Mouse (Mus musculus) hindbrain, embryonic 10.5 days (tissue): ENCODE data around the gene Acbd4. TPM values are rescaled to one million over a fixed set of nuclear protein-coding genes. Genes with fewer than 3 reads are reported as not detected.

ENCODE experiments used
- DNase-seq: peaks from one replicate; pipeline ENCODE4 v3.0.0-alpha.2; 2017; ENCODE audit warnings: low spot score
- H3K27ac ChIP-seq: fragments of 300-500 bp; sonication (generic); 2 replicates; pipeline ENCODE4 v1.5.1; 2016; ENCODE audit warnings: mild to moderate bottlenecking, moderate library complexity
- H3K27me3 ChIP-seq: fragments of 300-500 bp; sonication (generic); 2 replicates; pipeline ENCODE4 v1.6.1; 2016; ENCODE audit warnings: mild to moderate bottlenecking; ENCODE audit not compliant: poor library complexity, insufficient read depth, severe bottlenecking
- H3K36me3 ChIP-seq: fragments of 300-500 bp; sonication (generic); 2 replicates; pipeline ENCODE4 v1.6.1; 2016; ENCODE audit warnings: mild to moderate bottlenecking, moderate library complexity
- H3K4me1 ChIP-seq: fragments of 300-500 bp; sonication (generic); replicated peaks from 2 replicates; pipeline ENCODE4 v1.6.1; 2016; ENCODE audit warnings: mild to moderate bottlenecking
- H3K4me3 ChIP-seq: fragments of 300-500 bp; sonication (generic); 2 replicates; pipeline ENCODE4 v1.5.1; 2016; ENCODE audit warnings: mild to moderate bottlenecking, moderate library complexity
- H3K9me3 ChIP-seq: fragments of 300-500 bp; sonication (generic); 2 replicates; pipeline ENCODE4 v1.6.1; 2016; ENCODE audit warnings: mild to moderate bottlenecking, moderate library complexity
- WGBS: fragments of 180-500 bp; shearing (Covaris S2); methylation state at CpG from one replicate; pipeline ENCODE4 v1.1.7; 2016; 5-methylcytosine and 5-hydroxymethylcytosine counted together
- polyA plus RNA-seq: library from polyadenylated mRNA; unstranded; fragments of >200 nt; fragmentation: Nextera tagmentation; extraction: Ambion mirVana; gene quantifications from 2 replicates; pipeline ENCODE4 v1.2.1, GENCODE M21; 2016

Gene Acbd4
- polyA plus RNA-seq, 1 experiment from 2014 or later = 7.7 TPM

GRCm38 (mm10) chr11:103070322-103070880 lies 31.1 kb upstream of the Acbd4 start:
- Histone ChIP-seq H3K36me3 (peaks cover 61% of the 10 kb centered on the region), H3K27ac (no peak overlapping the region), H3K27me3 (no peaks in the 10 kb centered on the region), H3K4me3 (no peak overlapping the region), H3K9me3 (no peaks in the 10 kb centered on the region), H3K4me1 (peaks cover 13% of the 10 kb centered on the region)
- DNase-seq = no peak
- WGBS = 91% methylated on average over 10 of the region's 10 CpGs

- Histone ChIP-seq H3K4me1 (peaks cover 13% of the 10 kb centered on the region), H3K27ac (no peak overlapping the region), H3K27me3 (peaks cover 8% of the 10 kb centered on the region), H3K9me3 (no peaks in the 10 kb centered on the region), H3K36me3 (peaks cover 29% of the 10 kb centered on the region), H3K4me3 (no peak overlapping the region)
- WGBS = 90% methylated on average over 7 of the region's 7 CpGs
- no peak for DNase-seq
Observed at GRCm38 (mm10) chr11:103073671-103074070, 27.8 kb upstream of the Acbd4 start.

GRCm38 (mm10) chr11:103074121-103074650 lies 27.3 kb upstream of the Acbd4 start:
- Histone ChIP-seq H3K4me3 (no peak overlapping the region), H3K36me3 (peaks cover 24% of the 10 kb centered on the region), H3K27me3 (peaks cover 13% of the 10 kb centered on the region), H3K4me1 (peaks cover 13% of the 10 kb centered on the region), H3K9me3 (no peaks in the 10 kb centered on the region), H3K27ac (no peak overlapping the region)
- DNase-seq = no peak
- WGBS = 55% methylated on average over 10 of the region's 10 CpGs

GRCm38 (mm10) chr11:103074796-103075323 lies 26.6 kb upstream of the Acbd4 start:
- Histone ChIP-seq H3K27ac (peak overlapping the region; percentile 69; the same call in 1 of the 2 replicates), H3K4me1 (peaks cover 13% of the 10 kb centered on the region), H3K36me3 (peaks cover 18% of the 10 kb centered on the region), H3K9me3 (no peaks in the 10 kb centered on the region), H3K4me3 (no peak overlapping the region), H3K27me3 (peaks cover 20% of the 10 kb centered on the region)
- DNase-seq = no peak
- WGBS = 22% methylated on average over 10 of the region's 10 CpGs

GRCm38 (mm10) chr11:103076010-103076409 lies 25.5 kb upstream of the Acbd4 start:
- Histone ChIP-seq H3K4me3 (no peak overlapping the region), H3K27me3 (peaks cover 32% of the 10 kb centered on the region), H3K36me3 (peaks cover 7% of the 10 kb centered on the region), H3K9me3 (no peaks in the 10 kb centered on the region), H3K4me1 (peaks cover 24% of the 10 kb centered on the region), H3K27ac (no peak overlapping the region)
- no peak for DNase-seq
- WGBS = 90% methylated on average over 7 of the region's 7 CpGs

GRCm38 (mm10) chr11:103076581-103076980 lies 24.9 kb upstream of the Acbd4 start:
- DNase-seq = no peak
- 82% methylated on average over 8 of the region's 8 CpGs for WGBS

GRCm38 (mm10) chr11:103078131-103078530 lies 23.4 kb upstream of the Acbd4 start:
- H3K4me3 ChIP-seq = no peak overlapping the region
- 81% methylated on average over 11 of the region's 11 CpGs for WGBS
- H3K27ac ChIP-seq = no peak overlapping the region
- H3K27me3 ChIP-seq = peaks cover 53% of the 10 kb centered on the region
- H3K4me1 ChIP-seq = peaks cover 24% of the 10 kb centered on the region
- H3K36me3 ChIP-seq = no peaks in the 10 kb centered on the region
- DNase-seq = no peak
- H3K9me3 ChIP-seq = no peaks in the 10 kb centered on the region

More at GRCm38 (mm10) chr11:103076581-103076980, 24.9 kb upstream of the Acbd4 start:
- H3K27ac ChIP-seq = no peak overlapping the region
- H3K4me1 ChIP-seq = peaks cover 24% of the 10 kb centered on the region
- no peak overlapping the region for H3K4me3 ChIP-seq
- no peaks in the 10 kb centered on the region for H3K9me3 ChIP-seq
- 0 out of 2 replicates have a peak, but pooled peaks cover 1% of the 10 kb centered on the region for H3K36me3 ChIP-seq
- peaks cover 37% of the 10 kb centered on the region for H3K27me3 ChIP-seq

- peaks cover 11% of the 10 kb centered on the region for H3K4me1 ChIP-seq
- no peaks in the 10 kb centered on the region for H3K9me3 ChIP-seq
- H3K27me3 ChIP-seq = peaks cover 57% of the 10 kb centered on the region
- H3K4me3 ChIP-seq = peak overlapping the region; percentile 48
- 2% methylated on average over 43 of the region's 43 CpGs for WGBS
- peak; percentile 57 for DNase-seq
- no peaks in the 10 kb centered on the region for H3K36me3 ChIP-seq
- peak overlapping the region; percentile 70 for H3K27ac ChIP-seq
Observed at GRCm38 (mm10) chr11:103080323-103081091, 21.0 kb upstream of the Acbd4 start.

- peaks cover 57% of the 10 kb centered on the region for H3K27me3 ChIP-seq
- no peak overlapping the region for H3K4me3 ChIP-seq
- WGBS = 52% methylated on average over 6 of the region's 6 CpGs
- no peaks in the 10 kb centered on the region for H3K9me3 ChIP-seq
- H3K36me3 ChIP-seq = no peaks in the 10 kb centered on the region
- DNase-seq = no peak
- peaks cover 11% of the 10 kb centered on the region for H3K4me1 ChIP-seq
- H3K27ac ChIP-seq = no peak overlapping the region
Observed at GRCm38 (mm10) chr11:103081631-103082030, 19.9 kb upstream of the Acbd4 start.

- WGBS = 93% methylated on average over 7 of the region's 7 CpGs
- no peak overlapping the region for H3K27ac ChIP-seq
- H3K27me3 ChIP-seq = peaks cover 31% of the 10 kb centered on the region
- no peaks in the 10 kb centered on the region for H3K9me3 ChIP-seq
- peaks cover 23% of the 10 kb centered on the region for H3K4me1 ChIP-seq
- DNase-seq = no peak
- no peak overlapping the region for H3K4me3 ChIP-seq
- no peaks in the 10 kb centered on the region for H3K36me3 ChIP-seq
Observed at GRCm38 (mm10) chr11:103093306-103093705, 8.2 kb upstream of the Acbd4 start.

GRCm38 (mm10) chr11:103093862-103094833 lies 7.3 kb upstream of the Acbd4 start:
- H3K36me3 ChIP-seq = no peaks in the 10 kb centered on the region
- H3K4me1 ChIP-seq = peaks cover 32% of the 10 kb centered on the region
- 71% methylated on average over 20 of the region's 20 CpGs for WGBS
- H3K27me3 ChIP-seq = peaks cover 40% of the 10 kb centered on the region
- DNase-seq = no peak
- H3K4me3 ChIP-seq = no peak overlapping the region
- H3K27ac ChIP-seq = no peak overlapping the region
- H3K9me3 ChIP-seq = no peaks in the 10 kb centered on the region

GRCm38 (mm10) chr11:103095107-103095670 lies 6.3 kb upstream of the Acbd4 start:
- H3K4me3 ChIP-seq = no peak overlapping the region
- H3K27ac ChIP-seq = no peak overlapping the region
- peaks cover 50% of the 10 kb centered on the region for H3K27me3 ChIP-seq
- WGBS = 57% methylated on average over 9 of the region's 9 CpGs
- no peaks in the 10 kb centered on the region for H3K36me3 ChIP-seq
- no peak for DNase-seq
- peaks cover 36% of the 10 kb centered on the region for H3K4me1 ChIP-seq
- H3K9me3 ChIP-seq = no peaks in the 10 kb centered on the region
